Mouse (Mus musculus) liver, postnatal 0 days (tissue): ENCODE data around the gene Inha.

ENCODE experiments used
- CTCF ChIP-seq: sonication (generic); IDR thresholded peaks from 2 replicates; pipeline ENCODE4 v1.5.1; 2016; ENCODE audit warnings: antibody characterized with exemption, low read depth
- EP300 ChIP-seq: IDR thresholded peaks from 2 replicates; pipeline ENCODE4 v1.6.1; 2016; ENCODE audit warnings: antibody characterized with exemption, low read depth, mild to moderate bottlenecking

DNA sequence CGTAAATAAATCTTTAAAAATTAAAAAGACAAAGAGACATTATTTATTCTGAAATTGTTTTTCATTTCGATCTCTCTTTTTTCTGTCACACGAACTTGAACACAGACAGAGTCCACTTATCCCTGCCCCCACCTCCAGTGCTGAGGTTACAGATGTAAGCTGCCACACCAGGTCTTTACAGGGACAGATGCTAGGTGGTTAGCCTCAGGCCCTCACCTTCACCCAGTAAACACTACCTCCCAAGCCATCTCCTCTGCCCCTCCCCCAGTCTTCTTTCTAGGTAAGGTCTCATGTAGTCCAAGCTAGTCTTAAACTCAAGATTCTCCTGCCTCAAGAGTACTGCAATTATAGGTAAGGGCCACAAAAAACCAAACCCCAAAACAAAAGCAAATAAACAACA is 5.7 kb downstream of the Inha start:
- TF ChIP-seq CTCF (no peak), EP300 (no peak)
